Mouse (Mus musculus) kidney, adult 2 months (tissue): ENCODE measurements at regions not wholly inside any gene's neighbourhood (a gene's known extent, or its start where the extent isn't known, plus 50 kb on each side); places are given as distances from the start of the nearest gene placed in this dataset.

Source experiments
- CTCF ChIP-seq: fragments of 200-500 bp; conservative IDR thresholded peaks from 2 replicates; pipeline ENCODE4 v1.5.1; 2011; ENCODE audit warnings: low read depth, mild to moderate bottlenecking, control low read depth, low read length, moderate library complexity, mixed read lengths; ENCODE audit not compliant: insufficient read depth, insufficient read length
- POLR2A ChIP-seq: fragments of 200-500 bp; IDR thresholded peaks from one replicate; pipeline ENCODE4 v1.6.1; 2011; ENCODE audit warnings: low read depth, low read length, control low read depth

DNA sequence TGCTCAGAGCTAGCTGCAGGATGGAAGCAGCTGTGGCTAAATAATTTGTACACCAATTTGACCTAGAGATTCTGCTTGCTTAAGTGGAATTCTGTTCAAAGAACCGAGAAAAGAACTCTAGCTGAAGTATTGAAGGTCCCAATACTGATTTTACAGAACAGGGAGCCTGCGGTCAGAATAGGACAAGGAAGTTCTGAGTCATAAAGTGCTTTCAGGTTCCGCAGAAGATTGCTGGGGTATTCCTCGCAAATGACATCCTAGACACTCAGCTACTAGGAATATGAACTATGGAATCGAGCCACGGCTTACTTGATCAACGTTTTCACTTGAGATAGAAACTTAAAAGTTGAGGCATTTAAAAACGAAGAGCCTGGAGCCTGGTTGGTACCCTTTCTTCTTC is 127.0 kb upstream of the Tsc22d1 start:
- TF ChIP-seq CTCF (no peak), POLR2A (no peak)
